Comparison of ENCODE assay signal across 18 mouse cellular contexts in the genomic region with DNA sequence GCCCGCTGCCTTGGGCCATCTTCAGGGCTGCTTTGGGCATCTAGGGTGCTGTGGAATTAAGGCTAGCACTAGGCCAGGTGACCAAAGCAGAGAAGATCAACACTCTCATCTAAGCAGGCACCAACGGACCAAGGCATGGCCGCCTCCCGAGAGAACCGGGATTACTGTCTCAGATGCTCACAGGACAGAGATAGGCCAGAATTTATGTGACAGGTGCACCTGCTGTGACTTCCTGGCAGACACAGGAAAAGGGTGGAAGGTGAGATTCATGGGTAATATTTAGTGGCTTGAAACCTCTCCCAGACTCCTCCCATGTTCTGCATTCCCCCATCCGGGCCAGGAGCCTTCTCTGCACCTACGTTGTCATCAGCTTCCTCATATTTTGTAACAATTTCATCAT. TPM values are rescaled to one million over a fixed set of nuclear protein-coding genes. Genes with fewer than 3 reads are reported as not detected.
DNase-seq lines count a peak whose midpoint lies in the region; ATAC-seq lines count a peak whose summit lies in the region.
"Had no signal": no experiment of that assay in that cellular context is flagged by ENCODE, and none has a peak within 500 bp of the region (broad histone marks: within the 10 kb centered on the region; RNA-seq: fewer than 3 reads in every experiment).

No protein-coding gene starts in this region.

- H3K9ac ChIP-seq in intestine, embryonic 16.5 days (ENCODE audit: low read depth, low read length), result no peak overlapping the region
- H3K9ac ChIP-seq: embryonic facial prominence, embryonic 13.5 days; heart, embryonic 15.5 days; limb, embryonic 13.5 days; liver, embryonic 14.5 days had no signal

- H3K4me1 ChIP-seq in intestine, embryonic 16.5 days (ENCODE audit: control insufficient read depth, insufficient read depth, low read length), result peaks cover 15% of the 10 kb centered on the region

- peak overlapping the region; percentile 83; the same call in 1 of the 2 replicates for H3K4me3 ChIP-seq in intestine, embryonic 16.5 days (ENCODE audit: low read length)
- H3K4me3 ChIP-seq: embryonic facial prominence, embryonic 13.5 days; hindbrain, embryonic 10.5 days; limb, embryonic 13.5 days; megakaryocyte, embryonic 14.5 days had no signal

- H3K27ac ChIP-seq in intestine, embryonic 16.5 days (ENCODE audit: low read length), result no peak overlapping the region
- H3K27ac ChIP-seq: embryonic facial prominence, embryonic 13.5 days; heart, embryonic 15.5 days; hindbrain, embryonic 10.5 days; limb, embryonic 13.5 days; liver, embryonic 14.5 days had no signal

- no peaks in the 10 kb centered on the region for H3K36me3 ChIP-seq in intestine, embryonic 16.5 days (ENCODE audit: control insufficient read depth, insufficient read depth, low read length)
- H3K36me3 ChIP-seq: embryonic facial prominence, embryonic 13.5 days; heart, embryonic 15.5 days; hindbrain, embryonic 10.5 days; limb, embryonic 13.5 days had no signal

- no peak for ATAC-seq in intestine, embryonic 16.5 days
- no peak for ATAC-seq in frontal cortex, adult (ENCODE audit: low TSS enrichment)
- ATAC-seq: midbrain, embryonic 16.5 days had no signal

- 57% methylated on average over 7 of the region's 7 CpGs for WGBS in intestine, embryonic 16.5 days

- no peaks in the 10 kb centered on the region for H3K9me3 ChIP-seq in intestine, embryonic 16.5 days (ENCODE audit: control insufficient read depth, low read length)
- H3K9me3 ChIP-seq: embryonic facial prominence, embryonic 13.5 days; heart, embryonic 15.5 days; hindbrain, embryonic 10.5 days; limb, embryonic 13.5 days; megakaryocyte, embryonic 14.5 days had no signal

- intact Hi-C loops in left cerebral cortex, postnatal 4 days (cut with DNase I), result no loop called here

- H3K4me2 ChIP-seq in intestine, embryonic 16.5 days (ENCODE audit: low read depth, low read length), result peak overlapping the region; percentile 94

- no peaks in the 10 kb centered on the region for H3K27me3 ChIP-seq in intestine, embryonic 16.5 days (replicated peaks; ENCODE audit: control insufficient read depth, insufficient read depth, low read length)

- peak; percentile 17 for DNase-seq in left cerebral cortex, postnatal 4 days
- no peak for DNase-seq in left cerebral cortex, adult 18-20 months (ENCODE audit: low spot score in 2 of 2)
- peak; percentile 85 to 89 for DNase-seq in cerebellum, adult 18-20 months
- peak; percentile 73 to 77 for DNase-seq in cerebellum, postnatal 10 days
- DNase-seq in urinary bladder, adult 2 months (ENCODE audit: low spot score), result no peak
- DNase-seq in kidney, postnatal 25 days, result no peak
- DNase-seq: lung, postnatal 14 days; spleen, adult 18-20 months; thymus, postnatal 36 days had no signal

RNA-seq across cellular contexts. Expression of a gene that starts 2.1 kb away (rescaled TPM):
- total RNA-seq in left cerebral cortex, postnatal 4 days (2021), result 100 to 1,000 TPM; 194 to 195 TPM
- total RNA-seq in left cerebral cortex, adult 18-20 months (2021), result 10 to 100 TPM; 72.2 to 76.3 TPM
- polyA plus RNA-seq in intestine, embryonic 16.5 days (2015; fragmentation: Nextera tagmentation; extraction: Ambion mirVana), result 13.6 and 13.7 TPM in 2 replicates
- 48.7 and 54.2 TPM in 2 replicates for polyA plus RNA-seq in urinary bladder, adult 2 months (2012; rRNA removed)

Comparison
In these comparisons a context has a peak if more than half of its experiments do, and no peak if none do; other contexts are left out.
1. DNase-seq: peak in left cerebral cortex, postnatal 4 days (single experiment), cerebellum, adult 18-20 months (2 of 2) and cerebellum, postnatal 10 days (2 of 2); none in left cerebral cortex, adult 18-20 months (0 of 2), urinary bladder, adult 2 months (single experiment) and kidney, postnatal 25 days (0 of 2).